Comparison of ENCODE assay signal across 7 mouse cellular contexts in the genomic region with DNA sequence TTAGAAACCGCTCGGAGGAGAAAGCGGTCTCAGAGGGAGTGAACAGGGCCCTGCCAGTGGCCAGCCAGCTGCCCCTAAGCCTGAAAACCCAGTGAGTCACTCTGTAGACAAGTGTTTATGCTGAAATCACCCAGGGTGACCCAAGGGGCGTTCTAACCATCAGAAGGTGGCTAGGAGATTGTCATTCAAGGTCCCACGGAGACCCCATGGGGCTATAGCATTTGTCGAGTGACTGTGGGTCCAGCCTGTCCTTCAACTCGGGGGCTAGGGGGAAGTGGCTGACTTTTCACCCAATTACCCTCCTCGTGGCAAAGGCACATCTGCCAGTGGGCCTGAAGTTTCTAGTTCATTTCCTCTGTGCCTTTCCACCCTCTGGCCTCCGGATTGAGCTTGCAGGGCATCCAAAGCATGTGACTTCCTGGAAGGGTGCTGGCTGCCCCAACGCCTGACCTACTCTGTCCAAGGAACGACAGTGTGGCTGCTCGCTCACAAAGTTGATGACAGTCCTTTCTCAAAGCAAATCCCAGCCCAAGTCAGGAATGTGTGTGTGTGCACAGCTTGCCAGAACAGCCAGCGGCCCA.
DNase-seq lines count a peak whose midpoint lies in the region; ATAC-seq and TF ChIP-seq lines count a peak whose summit lies in the region.

No protein-coding gene starts in this region.

- intact Hi-C loops in gastrocnemius, postnatal 14 days (cut with DNase I; ENCODE audit: low total_unique reads), result no loop called here

- H3K4me1 ChIP-seq in hindbrain, embryonic 16.5 days (ENCODE audit: control insufficient read depth, insufficient read depth, low read depth, low read length), result peaks cover 36% of the 10 kb centered on the region
- peaks cover 17% of the 10 kb centered on the region for H3K4me1 ChIP-seq in liver, embryonic 13.5 days (replicated peaks)
- H3K4me1 ChIP-seq in neural tube, embryonic 11.5 days (ENCODE audit: control insufficient read depth, insufficient read depth, low read length), result peaks cover 18% of the 10 kb centered on the region

- peak overlapping the region; percentile 75 for H3K27ac ChIP-seq in hindbrain, embryonic 16.5 days (ENCODE audit: low read depth, low read length)
- H3K27ac ChIP-seq in liver, embryonic 13.5 days, result peak overlapping the region; percentile 55
- peak overlapping the region; percentile 72 for H3K27ac ChIP-seq in neural tube, embryonic 11.5 days (ENCODE audit: low read depth, low read length)

- TF ChIP-seq CTCF in brain, embryonic 14.5 days (IDR thresholded peaks at IDR 0.05; ENCODE audit: borderline replicate concordance, extremely low read depth, insufficient read depth, insufficient read length), result no peak

- no peak overlapping the region for H3K4me3 ChIP-seq in hindbrain, embryonic 16.5 days (ENCODE audit: low read length)
- no peak overlapping the region for H3K4me3 ChIP-seq in liver, embryonic 13.5 days (replicated peaks)
- no peak overlapping the region for H3K4me3 ChIP-seq in neural tube, embryonic 11.5 days (ENCODE audit: low read depth, low read length)

- no peak overlapping the region for H3K4me2 ChIP-seq in hindbrain, embryonic 16.5 days (ENCODE audit: low read length)
- H3K4me2 ChIP-seq in liver, embryonic 13.5 days, result no peak overlapping the region
- H3K4me2 ChIP-seq in neural tube, embryonic 11.5 days (ENCODE audit: low read depth), result no peak overlapping the region

- WGBS in hindbrain, embryonic 16.5 days, result 19% methylated on average over 13 of the region's 13 CpGs
- WGBS in liver, embryonic 13.5 days (ENCODE audit: insufficient replicate concordance), result 40% methylated on average over 13 of the region's 13 CpGs
- WGBS in neural tube, embryonic 11.5 days, result 37% methylated on average over 13 of the region's 13 CpGs

- peak; percentile 65 for ATAC-seq in hindbrain, embryonic 16.5 days
- no peak for ATAC-seq in liver, embryonic 13.5 days (ENCODE audit: low read depth)
- peak; percentile 18; the same call in 1 of the 2 replicates for ATAC-seq in neural tube, embryonic 11.5 days (ENCODE audit: insufficient read depth, low FRiP score, low TSS enrichment)

- no peak for TF ChIP-seq POLR2A in brain, embryonic 14.5 days (IDR thresholded peaks at IDR 0.05; ENCODE audit: borderline replicate concordance, extremely low read depth, insufficient read depth, insufficient read length, poor library complexity, severe bottlenecking)

- H3K27me3 ChIP-seq in hindbrain, embryonic 16.5 days (replicated peaks; ENCODE audit: control insufficient read depth, insufficient read depth, low read length), result no peaks in the 10 kb centered on the region
- H3K27me3 ChIP-seq in liver, embryonic 13.5 days, result no peaks in the 10 kb centered on the region
- no peaks in the 10 kb centered on the region for H3K27me3 ChIP-seq in neural tube, embryonic 11.5 days (ENCODE audit: control insufficient read depth, insufficient read depth, low read length)

- no peaks in the 10 kb centered on the region for H3K36me3 ChIP-seq in hindbrain, embryonic 16.5 days (ENCODE audit: control insufficient read depth, insufficient read depth, low read length)
- no peaks in the 10 kb centered on the region for H3K36me3 ChIP-seq in liver, embryonic 13.5 days
- no peaks in the 10 kb centered on the region for H3K36me3 ChIP-seq in neural tube, embryonic 11.5 days (ENCODE audit: control insufficient read depth, insufficient read depth, low read length)

- no peaks in the 10 kb centered on the region for H3K9me3 ChIP-seq in hindbrain, embryonic 16.5 days (ENCODE audit: control insufficient read depth, low read length)
- no peaks in the 10 kb centered on the region for H3K9me3 ChIP-seq in liver, embryonic 13.5 days (replicated peaks)
- no peaks in the 10 kb centered on the region for H3K9me3 ChIP-seq in neural tube, embryonic 11.5 days (ENCODE audit: control insufficient read depth, low read length)

- DNase-seq in adipocyte (ENCODE audit: low spot score), result peak; percentile 94
- peak; percentile 56 for DNase-seq in brain, embryonic 14.5 days (ENCODE audit: low read depth)
- DNase-seq in gastrocnemius, postnatal 14 days, result peak; percentile 73
- no peak for DNase-seq in liver, embryonic 13.5 days
- DNase-seq in neural tube, embryonic 11.5 days (ENCODE audit: low spot score), result no peak
- no peak for DNase-seq in yolk sac, embryonic 10.5 days (ENCODE audit: low spot score)

- H3K9ac ChIP-seq in hindbrain, embryonic 16.5 days (ENCODE audit: low read depth, low read length), result peak overlapping the region; percentile 17; the same call in 1 of the 2 replicates
- H3K9ac ChIP-seq in liver, embryonic 13.5 days, result no peak overlapping the region
- peak overlapping the region; percentile 23; the same call in 1 of the 2 replicates for H3K9ac ChIP-seq in neural tube, embryonic 11.5 days (ENCODE audit: low read length)

Comparison
In these comparisons a context has a peak if more than half of its experiments do, and no peak if none do; other contexts are left out.
1. DNase-seq: peak in adipocyte (single experiment), brain, embryonic 14.5 days (single experiment) and gastrocnemius, postnatal 14 days (single experiment); none in liver, embryonic 13.5 days (single experiment), neural tube, embryonic 11.5 days (single experiment) and yolk sac, embryonic 10.5 days (single experiment).
2. Peak in every context shown above with its lines, with median percentiles within 50 percentile points of each other: H3K27ac ChIP-seq.